Mouse (Mus musculus): ENCODE measurements around the gene Nacc1. TPM values are rescaled to one million over a fixed set of nuclear protein-coding genes. Genes with fewer than 3 reads are reported as not detected.
"Not testable (repeated sequence)": the region's sequence is repeated elsewhere in the genome, so short reads cannot be mapped to it uniquely, and the experiment has no call there.

Gene Nacc1
- polyA plus RNA-seq, 1 experiment from 2014 or later: 14.5 TPM

DNA sequence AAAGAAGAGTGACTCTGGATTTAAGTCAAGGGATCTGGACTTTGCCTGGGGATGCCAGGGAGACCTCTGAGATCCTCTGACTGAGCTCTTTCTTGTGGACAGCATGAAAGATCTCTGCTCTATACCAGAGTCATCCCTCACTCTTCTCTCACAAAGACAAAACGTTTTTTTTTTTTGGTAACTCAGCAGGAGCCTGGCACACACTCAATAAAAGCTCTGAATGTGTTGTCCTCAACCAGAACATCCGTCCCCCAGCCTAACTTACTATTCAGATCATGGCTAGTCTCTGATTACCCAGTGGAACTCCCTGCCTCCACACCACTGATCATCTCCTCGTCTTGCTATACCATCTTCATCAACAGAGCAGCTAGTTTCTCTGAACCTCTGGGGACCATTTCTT, 3.1 kb downstream of the Nacc1 start:
- H3K27ac ChIP-seq (ENCODE audit: low read length): no peak overlapping the region
- H3K9me3 ChIP-seq (replicated peaks; ENCODE audit: control insufficient read depth, low read length): no peaks in the 10 kb centered on the region
- no peaks in the 10 kb centered on the region for H3K27me3 ChIP-seq (ENCODE audit: control insufficient read depth, insufficient read depth, low read length)
- WGBS: 60% methylated on average over 3 of the region's 3 CpGs
- no peak overlapping the region for H3K4me3 ChIP-seq (replicated peaks; ENCODE audit: low read length)
- H3K4me1 ChIP-seq (ENCODE audit: control insufficient read depth, insufficient read depth, low read length): peaks cover 18% of the 10 kb centered on the region
- H3K4me2 ChIP-seq (ENCODE audit: low read depth, low read length): no peak overlapping the region
- H3K36me3 ChIP-seq (ENCODE audit: control insufficient read depth, insufficient read depth, low read length): no peaks in the 10 kb centered on the region
- no peak for ATAC-seq (ENCODE audit: insufficient read depth, low FRiP score)
- no peak overlapping the region for H3K9ac ChIP-seq (ENCODE audit: low read length)

DNA sequence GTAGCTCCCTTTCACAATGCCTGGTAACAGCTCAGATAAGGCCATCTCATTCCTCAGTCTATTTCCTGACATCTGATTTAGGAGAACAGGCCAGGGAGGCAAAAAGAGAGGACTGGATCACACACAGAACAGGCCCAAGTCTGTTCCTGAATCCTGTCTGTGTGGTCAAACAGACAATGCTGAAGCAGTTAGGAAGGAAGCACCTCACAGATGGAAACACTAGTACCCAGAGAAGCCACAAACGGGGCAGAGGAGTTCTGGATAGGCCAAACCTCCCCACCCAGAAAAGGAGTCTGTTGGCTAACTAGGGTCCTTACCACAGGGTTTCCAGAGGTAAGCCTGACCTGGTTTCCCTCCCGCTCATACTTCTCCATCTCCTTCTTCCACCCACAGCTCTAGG, 5.4 kb downstream of the Nacc1 start:
- H3K4me2 ChIP-seq (ENCODE audit: low read depth, low read length): no peak overlapping the region
- H3K9ac ChIP-seq (ENCODE audit: low read length): no peak overlapping the region
- no peak overlapping the region for H3K27ac ChIP-seq (ENCODE audit: low read length)
- no peak for ATAC-seq (ENCODE audit: insufficient read depth, low FRiP score)
- H3K9me3 ChIP-seq (replicated peaks; ENCODE audit: control insufficient read depth, low read length): no peaks in the 10 kb centered on the region
- H3K36me3 ChIP-seq (ENCODE audit: control insufficient read depth, insufficient read depth, low read length): no peaks in the 10 kb centered on the region
- H3K27me3 ChIP-seq (ENCODE audit: control insufficient read depth, insufficient read depth, low read length): no peaks in the 10 kb centered on the region
- peaks cover 11% of the 10 kb centered on the region; the same call in 1 of the 2 replicates for H3K4me1 ChIP-seq (ENCODE audit: control insufficient read depth, insufficient read depth, low read length)
- WGBS: 85% methylated on average over 2 of the region's 2 CpGs
- no peak overlapping the region for H3K4me3 ChIP-seq (replicated peaks; ENCODE audit: low read length)

DNA sequence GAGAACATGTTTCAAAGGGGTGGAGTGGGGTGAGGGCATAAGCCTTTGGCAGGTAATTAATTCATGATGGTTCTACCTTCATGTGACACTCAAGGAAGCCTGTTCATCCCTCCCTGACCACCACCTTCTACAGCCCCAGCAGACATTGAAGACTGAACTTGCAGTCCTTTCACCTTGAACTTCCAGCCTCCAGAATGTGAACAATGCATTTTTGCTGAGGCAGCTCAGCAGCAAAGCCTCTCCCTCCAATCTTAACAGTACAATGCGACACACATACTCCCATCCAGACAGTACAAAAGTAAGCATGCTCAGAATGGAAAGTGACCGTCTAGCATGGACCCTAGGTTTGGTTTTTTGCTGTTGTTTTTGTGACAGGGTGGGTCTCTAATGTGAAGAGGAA, 6.2 kb downstream of the Nacc1 start:
- 85% methylated on average over 2 of the region's 2 CpGs for WGBS
- peaks cover 11% of the 10 kb centered on the region; the same call in 1 of the 2 replicates for H3K4me1 ChIP-seq (ENCODE audit: control insufficient read depth, insufficient read depth, low read length)
- ATAC-seq (ENCODE audit: insufficient read depth, low FRiP score): no peak
- no peaks in the 10 kb centered on the region for H3K36me3 ChIP-seq (ENCODE audit: control insufficient read depth, insufficient read depth, low read length)
- no peak overlapping the region for H3K27ac ChIP-seq (ENCODE audit: low read length)
- H3K4me2 ChIP-seq (ENCODE audit: low read depth, low read length): no peak overlapping the region
- H3K4me3 ChIP-seq (replicated peaks; ENCODE audit: low read length): no peak overlapping the region
- H3K27me3 ChIP-seq (ENCODE audit: control insufficient read depth, insufficient read depth, low read length): no peaks in the 10 kb centered on the region
- H3K9me3 ChIP-seq (replicated peaks; ENCODE audit: control insufficient read depth, low read length): no peaks in the 10 kb centered on the region
- no peak overlapping the region; the same call in 1 of the 2 replicates for H3K9ac ChIP-seq (ENCODE audit: low read length)

DNA sequence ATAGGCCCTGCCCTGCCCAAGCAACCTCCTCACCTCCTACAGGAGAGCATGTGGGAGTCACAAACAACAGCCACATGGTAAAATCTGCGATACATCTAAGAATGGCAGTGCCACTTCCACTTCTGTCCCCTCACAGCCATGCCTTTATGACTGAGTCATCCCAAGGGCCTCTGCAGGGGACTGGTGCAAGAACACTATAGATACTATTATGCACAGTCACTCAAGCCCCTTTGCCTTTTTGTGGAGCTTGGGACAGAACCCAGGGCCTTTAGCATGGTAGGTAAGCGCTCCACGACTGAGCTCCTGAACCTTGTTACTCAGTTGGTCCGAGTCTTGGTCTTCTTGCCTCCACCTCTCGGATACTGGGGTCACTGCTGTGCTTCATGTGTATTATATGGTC, 10.4 kb downstream of the Nacc1 start:
- Histone ChIP-seq H3K4me2 (ENCODE audit: low read depth, low read length) (no peak overlapping the region), H3K36me3 (ENCODE audit: control insufficient read depth, insufficient read depth, low read length) (peaks cover 16% of the 10 kb centered on the region; the same call in 1 of the 2 replicates), H3K27ac (ENCODE audit: low read length) (no peak overlapping the region)

DNA sequence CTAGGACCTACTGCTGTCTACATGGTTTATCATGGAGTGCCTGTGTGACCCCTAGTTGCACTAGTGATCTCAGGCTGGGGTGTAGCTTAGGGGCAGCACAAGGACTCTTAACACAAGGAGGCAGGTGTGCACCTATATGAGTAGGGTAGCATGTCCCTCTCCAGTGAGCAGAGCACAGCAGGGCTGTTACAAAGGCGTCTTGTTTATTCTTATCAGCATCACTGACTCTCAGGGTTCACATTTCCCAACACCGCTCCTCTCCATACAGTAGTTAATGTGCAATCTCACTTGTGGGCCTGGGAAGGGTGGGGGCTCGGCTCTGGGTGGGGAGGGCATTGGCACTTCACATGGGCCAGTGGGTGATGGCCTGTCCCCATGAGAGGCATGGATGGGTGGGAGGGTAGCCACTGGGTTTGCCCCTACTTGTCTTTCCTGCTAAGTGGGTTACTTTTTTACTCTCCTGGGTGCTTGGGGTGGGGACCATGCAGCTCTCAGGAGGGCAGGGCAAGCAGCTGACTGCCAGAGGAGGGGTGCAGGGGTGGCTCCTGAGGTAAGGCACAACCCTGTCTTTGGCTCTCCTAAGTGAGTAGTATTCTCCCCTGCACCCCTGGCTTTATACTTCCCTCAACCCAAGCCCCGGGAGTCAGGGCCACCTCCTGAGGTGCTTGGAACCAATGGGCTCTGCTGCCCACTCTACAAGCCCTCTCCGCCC, 17.2 kb downstream of the Nacc1 start:
- ATAC-seq (ENCODE audit: insufficient read depth, low FRiP score); H3K27ac ChIP-seq (ENCODE audit: low read length); H3K4me1 ChIP-seq (ENCODE audit: control insufficient read depth, insufficient read depth, low read length); H3K9me3 ChIP-seq (replicated peaks; ENCODE audit: control insufficient read depth, low read length); H3K4me2 ChIP-seq (ENCODE audit: low read depth, low read length); H3K27me3 ChIP-seq (ENCODE audit: control insufficient read depth, insufficient read depth, low read length); H3K9ac ChIP-seq (ENCODE audit: low read length); H3K4me3 ChIP-seq (replicated peaks; ENCODE audit: low read length): not testable (repeated sequence)
- peaks cover 14% of the 10 kb centered on the region; the same call in 1 of the 2 replicates for H3K36me3 ChIP-seq (ENCODE audit: control insufficient read depth, insufficient read depth, low read length)
- WGBS: 82% methylated on average over 5 of the region's 5 CpGs

More for the DNA sequence above, 10.4 kb downstream of the Nacc1 start:
- H3K4me1 ChIP-seq (ENCODE audit: control insufficient read depth, insufficient read depth, low read length): no peaks in the 10 kb centered on the region
- no peak overlapping the region for H3K9ac ChIP-seq (ENCODE audit: low read length)
- no peaks in the 10 kb centered on the region for H3K27me3 ChIP-seq (ENCODE audit: control insufficient read depth, insufficient read depth, low read length)
- H3K4me3 ChIP-seq (replicated peaks; ENCODE audit: low read length): no peak overlapping the region
- WGBS: 89% methylated on average over 5 of the region's 5 CpGs
- ATAC-seq (ENCODE audit: insufficient read depth, low FRiP score): no peak
- no peaks in the 10 kb centered on the region for H3K9me3 ChIP-seq (replicated peaks; ENCODE audit: control insufficient read depth, low read length)

DNA sequence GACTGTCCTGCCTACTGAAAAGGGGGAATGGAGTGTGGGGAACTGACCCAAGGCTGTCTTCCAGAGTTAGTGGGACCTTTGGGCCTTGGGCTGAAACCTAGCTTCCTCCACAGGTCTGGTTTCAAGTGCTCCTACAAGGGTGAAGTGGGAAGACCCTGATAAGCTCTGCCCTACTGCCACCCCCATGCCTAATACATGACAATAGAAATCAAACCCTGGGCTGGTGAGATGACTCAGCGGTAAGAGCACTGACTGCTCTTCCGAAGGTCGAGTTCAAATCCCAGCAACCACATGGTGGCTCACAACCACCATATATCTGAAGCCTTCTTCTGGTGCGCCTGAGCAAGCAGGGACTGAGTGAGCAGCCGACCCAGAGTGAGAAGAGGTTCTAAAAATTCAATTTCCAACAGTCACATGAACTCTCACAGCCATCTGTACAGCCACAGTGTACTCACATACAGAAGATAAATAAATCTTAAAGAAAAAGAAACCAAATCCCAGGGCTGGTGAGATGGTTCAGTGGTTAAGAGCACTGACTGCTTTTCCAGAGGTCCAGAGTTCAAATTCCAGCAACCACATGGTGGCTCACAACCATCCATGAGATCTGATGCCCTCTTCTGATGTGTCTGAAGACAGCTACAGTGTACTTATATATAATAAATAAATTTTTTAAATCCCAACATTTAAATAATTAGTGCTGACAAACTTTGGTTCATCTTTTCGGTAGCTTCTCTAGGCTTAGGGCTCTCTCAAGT, 18.8 kb downstream of the Nacc1 start:
- Histone ChIP-seq H3K27me3 (ENCODE audit: control insufficient read depth, insufficient read depth, low read length) (no peaks in the 10 kb centered on the region), H3K36me3 (ENCODE audit: control insufficient read depth, insufficient read depth, low read length) (0 out of 2 replicates have a peak, but pooled peaks cover 7% of the 10 kb centered on the region), H3K9me3 (replicated peaks; ENCODE audit: control insufficient read depth, low read length) (no peaks in the 10 kb centered on the region), H3K27ac (ENCODE audit: low read length) (peak overlapping the region; percentile 46), H3K4me3 (replicated peaks; ENCODE audit: low read length) (no peak overlapping the region), H3K9ac (ENCODE audit: low read length) (no peak overlapping the region), H3K4me1 (ENCODE audit: control insufficient read depth, insufficient read depth, low read length) (peaks cover 3% of the 10 kb centered on the region; the same call in 1 of the 2 replicates), H3K4me2 (ENCODE audit: low read depth, low read length) (no peak overlapping the region)
- no peak for ATAC-seq (ENCODE audit: insufficient read depth, low FRiP score)
- WGBS: 82% methylated on average over 6 of the region's 6 CpGs

DNA sequence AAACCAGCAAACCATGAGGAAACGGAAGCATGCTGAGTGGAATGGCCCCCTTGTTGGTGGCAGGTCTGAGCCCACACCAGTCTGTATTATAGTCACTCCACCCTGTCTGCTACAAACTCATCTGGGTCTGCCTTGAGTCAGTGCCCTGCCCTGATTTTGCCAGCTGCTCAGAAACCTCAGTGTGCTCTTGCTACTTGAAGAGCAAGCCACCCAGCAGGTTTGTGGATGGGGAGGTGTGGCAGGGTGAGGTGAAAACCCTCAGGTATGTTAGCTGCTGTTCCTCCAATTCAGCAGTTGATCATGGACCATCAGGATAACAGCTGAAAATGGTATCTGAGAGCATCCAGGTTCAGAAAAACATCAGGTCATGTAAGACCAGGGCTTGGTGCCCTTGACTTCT, 19.6 kb downstream of the Nacc1 start:
- no peak overlapping the region for H3K4me2 ChIP-seq (ENCODE audit: low read depth, low read length)
- 0 out of 2 replicates have a peak, but pooled peaks cover under 1% of the 10 kb centered on the region for H3K36me3 ChIP-seq (ENCODE audit: control insufficient read depth, insufficient read depth, low read length)
- no peaks in the 10 kb centered on the region for H3K9me3 ChIP-seq (replicated peaks; ENCODE audit: control insufficient read depth, low read length)
- H3K4me3 ChIP-seq (replicated peaks; ENCODE audit: low read length): no peak overlapping the region
- no peaks in the 10 kb centered on the region for H3K27me3 ChIP-seq (ENCODE audit: control insufficient read depth, insufficient read depth, low read length)
- ATAC-seq (ENCODE audit: insufficient read depth, low FRiP score): no peak
- peaks cover 6% of the 10 kb centered on the region for H3K4me1 ChIP-seq (ENCODE audit: control insufficient read depth, insufficient read depth, low read length)
- H3K27ac ChIP-seq (ENCODE audit: low read length): peak overlapping the region; percentile 46
- H3K9ac ChIP-seq (ENCODE audit: low read length): no peak overlapping the region; the same call in 1 of the 2 replicates
- WGBS: 65% methylated on average over 1 of the region's 1 CpGs

DNA sequence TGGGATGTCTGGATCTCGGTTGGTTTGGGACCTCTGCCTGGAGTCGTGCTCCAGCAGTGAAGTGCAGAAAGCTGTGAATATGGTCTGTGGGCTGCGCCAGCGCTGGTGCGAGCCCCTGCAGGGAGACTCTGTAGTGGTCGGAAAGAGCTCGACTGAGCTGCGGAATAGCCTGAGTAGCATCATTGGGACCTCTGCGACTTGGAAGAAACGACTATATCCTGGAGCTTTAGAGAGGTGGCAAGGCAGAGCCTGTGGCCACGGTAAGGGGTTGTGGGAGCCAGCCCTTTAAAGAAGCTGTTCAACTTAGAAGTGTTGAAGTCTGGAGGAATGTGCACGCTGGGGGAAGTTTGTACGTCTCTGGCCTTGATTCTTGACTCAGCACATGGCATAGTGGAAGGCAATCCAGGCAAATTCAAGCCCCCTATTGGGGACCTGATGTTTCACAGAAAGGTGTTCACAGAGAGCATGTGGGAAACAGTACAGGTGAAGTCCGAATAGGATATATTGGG, 22.2 kb downstream of the Nacc1 start:
- ATAC-seq (ENCODE audit: insufficient read depth, low FRiP score): no peak
- H3K9me3 ChIP-seq (replicated peaks; ENCODE audit: control insufficient read depth, low read length): no peaks in the 10 kb centered on the region
- 1% methylated on average over 14 of the region's 14 CpGs for WGBS

More for the DNA sequence above, 22.2 kb downstream of the Nacc1 start:
- Histone ChIP-seq H3K36me3 (ENCODE audit: control insufficient read depth, insufficient read depth, low read length) (no peaks in the 10 kb centered on the region), H3K27me3 (ENCODE audit: control insufficient read depth, insufficient read depth, low read length) (no peaks in the 10 kb centered on the region), H3K4me1 (ENCODE audit: control insufficient read depth, insufficient read depth, low read length) (peaks cover 9% of the 10 kb centered on the region), H3K4me3 (replicated peaks; ENCODE audit: low read length) (peak overlapping the region; percentile 81), H3K4me2 (ENCODE audit: low read depth, low read length) (peak overlapping the region; percentile 78), H3K9ac (ENCODE audit: low read length) (peak overlapping the region; percentile 89), H3K27ac (ENCODE audit: low read length) (peak overlapping the region; percentile 99)
